Mouse (Mus musculus): Measurements from ENCODE around the gene Sh3gl1.

DNA sequence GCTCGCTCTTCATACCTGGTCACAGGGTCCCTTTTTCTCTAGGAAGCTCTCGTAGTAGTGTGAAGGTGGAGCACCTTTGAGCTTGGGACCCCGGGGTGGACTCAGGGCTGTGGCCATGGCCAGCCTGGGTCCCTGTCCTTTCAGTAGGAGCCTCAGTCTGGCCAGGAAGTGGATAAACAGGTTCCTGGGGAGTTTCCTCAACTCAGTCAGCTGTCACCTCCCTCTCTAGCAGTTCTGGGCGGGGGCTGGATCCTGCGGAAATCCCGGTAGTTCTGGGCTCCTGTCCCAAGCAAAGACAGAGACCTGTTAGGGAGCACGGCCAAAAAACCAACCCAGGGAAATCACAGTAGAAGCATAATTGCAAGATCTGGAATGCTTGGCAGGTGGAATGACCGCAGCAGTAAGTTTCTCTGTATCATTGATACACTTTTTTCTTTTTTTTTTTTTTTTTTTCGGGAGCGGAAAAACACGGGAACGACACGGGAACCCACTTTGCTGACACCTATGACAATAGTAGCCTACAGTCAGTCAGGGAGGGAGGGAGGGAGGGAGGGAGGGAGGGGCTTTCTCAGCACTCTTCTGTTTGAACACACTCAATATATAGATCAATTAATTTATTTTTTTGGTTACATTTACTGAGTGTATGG lies 30.9 kb downstream of the Sh3gl1 start, which contains the start of the genes Stap2 and Mpnd:
- TF ChIP-seq CTCF (IDR thresholded peaks at IDR 0.05; ENCODE audit: low read depth) (no peak), EP300 (optimal IDR thresholded peaks at IDR 0.05) (no peak)

All from stomach, postnatal 0 days (tissue).